Mouse (Mus musculus) G1E (cell line): ENCODE results near the gene Otog. TPM values are rescaled to one million over a fixed set of nuclear protein-coding genes. Genes with fewer than 3 reads are reported as not detected.

Experiments used
- ATAC-seq: 2 replicates; pipeline ENCODE4 v1.8.0; 2016; ENCODE audit warnings: mild to moderate bottlenecking; ENCODE audit not compliant: insufficient number of reproducible peaks, poor library complexity, low FRiP score, severe bottlenecking; ENCODE audit errors: extremely low read depth
- DNase-seq: peaks from one replicate; pipeline ENCODE4 v3.0.0; 2012; ENCODE audit warnings: low spot score
- H3K27me3 ChIP-seq: 2 replicates; pipeline ENCODE4 v1.6.1; 2012; ENCODE audit warnings: mild to moderate bottlenecking, low read length, inconsistent platforms; ENCODE audit not compliant: insufficient read depth
- H3K36me3 ChIP-seq: replicated peaks from 2 replicates; pipeline ENCODE3; 2012; ENCODE audit warnings: mild to moderate bottlenecking, inconsistent platforms
- H3K4me1 ChIP-seq: 2 replicates; pipeline ENCODE4 v1.6.1; 2012; ENCODE audit warnings: low read depth, low read length, inconsistent platforms, mixed read lengths; ENCODE audit not compliant: insufficient read depth
- H3K4me3 ChIP-seq: 2 replicates; pipeline ENCODE4 v1.5.1; 2012; ENCODE audit warnings: low read depth, mild to moderate bottlenecking, inconsistent platforms, low read length, moderate library complexity, mixed read lengths
- H3K9me3 ChIP-seq: replicated peaks from 2 replicates; pipeline ENCODE4 v1.6.1; 2012; ENCODE audit warnings: inconsistent platforms
- CTCF ChIP-seq: IDR thresholded peaks from 2 replicates; pipeline ENCODE4 v1.5.1; 2012; ENCODE audit warnings: low read depth, low read length, inconsistent platforms, mixed read lengths
- GATA1 ChIP-seq: IDR thresholded peaks from 2 replicates; pipeline ENCODE4 v1.6.1; 2012; ENCODE audit warnings: borderline replicate concordance, low read length, inconsistent platforms, mixed read lengths
- GATA2 ChIP-seq: IDR thresholded peaks from 2 replicates; pipeline ENCODE4 v1.6.1; 2012; ENCODE audit warnings: low read depth, low read length, inconsistent platforms, borderline replicate concordance
- POLR2AphosphoS5 ChIP-seq: IDR thresholded peaks from 2 replicates; pipeline ENCODE4 v1.6.1; 2012; ENCODE audit warnings: low read depth, low read length, inconsistent platforms; ENCODE audit not compliant: insufficient replicate concordance
- TAL1 ChIP-seq: conservative IDR thresholded peaks from 2 replicates; pipeline ENCODE4 v1.6.1; 2012; ENCODE audit warnings: low read depth, low read length, inconsistent platforms, mixed read lengths
- polyA plus RNA-seq: library from polyadenylated mRNA; stranded (reverse); fragments of >175 nt; gene quantifications from 2 replicates; pipeline ENCODE4 v1.2.3, GENCODE M21; 2012
- total RNA-seq, 2 experiments: library from RNA; stranded (forward) in 1 of 2; stranded (reverse) in 1 of 2; fragments of 200-1000 nt in 1 of 2; fragments of >200 nt in 1 of 2; fragmentation: Nextera tagmentation in 1 of 2; gene quantifications; 2 replicates each; pipeline ENCODE4 v1.2.3; 2014 to 2017

Gene Otog
- total and polyA plus RNA-seq, 3 experiments, result 0.05 TPM; not detected in 2

DNA sequence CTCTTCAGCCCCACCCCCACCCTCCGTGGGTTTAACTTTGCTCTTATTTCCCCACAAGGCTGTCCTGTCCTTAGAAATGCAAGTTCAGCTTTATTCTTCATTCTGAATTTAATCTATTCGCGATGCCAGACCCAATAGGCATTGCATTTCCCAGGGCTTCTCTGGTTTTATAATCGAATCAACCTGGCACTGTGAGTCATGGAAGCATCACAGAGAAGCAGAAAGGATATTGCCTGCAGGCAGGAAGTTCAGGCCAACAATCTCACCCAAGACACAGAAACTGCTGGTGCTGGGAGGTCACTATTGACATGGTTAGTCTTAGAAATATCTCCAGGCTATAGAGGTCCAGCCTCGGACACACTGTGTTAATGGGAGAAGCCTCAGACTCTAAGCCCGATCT lies 30.5 kb upstream of the Otog start:
- peaks cover 3% of the 10 kb centered on the region; the same call in 1 of the 2 replicates for H3K27me3 ChIP-seq
- ATAC-seq, result no peak
- TF ChIP-seq GATA2 (no peak), CTCF (no peak), TAL1 (no peak)

DNA sequence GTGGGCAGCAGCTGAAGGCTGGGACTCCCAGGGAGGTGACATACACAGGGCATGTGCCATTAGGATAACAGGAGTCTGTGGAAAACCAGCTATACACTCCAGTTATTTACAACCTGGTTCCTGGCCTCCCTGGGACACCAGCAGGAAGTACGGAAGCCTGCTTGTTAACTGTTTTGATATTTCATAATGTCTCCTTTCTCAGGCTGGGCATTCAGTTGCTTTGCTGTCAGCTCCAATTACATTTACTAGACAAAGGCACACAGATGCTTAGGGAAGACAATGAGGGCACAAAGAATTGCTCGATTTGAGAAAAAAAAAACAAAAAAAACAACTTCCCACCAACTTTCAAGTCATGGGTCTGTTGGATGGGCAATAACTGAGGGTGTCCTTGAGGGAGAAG lies 24.3 kb upstream of the Otog start:
- DNase-seq (no peak), ATAC-seq (no peak)
- H3K4me1 ChIP-seq, result peaks cover 3% of the 10 kb centered on the region; the same call in 1 of the 2 replicates
- peaks cover 8% of the 10 kb centered on the region; the same call in 1 of the 2 replicates for H3K27me3 ChIP-seq
- TF ChIP-seq GATA1 (no peak), CTCF (no peak), TAL1 (no peak), GATA2 (no peak), POLR2AphosphoS5 (no peak)
- no peaks in the 10 kb centered on the region for H3K9me3 ChIP-seq
- no peak overlapping the region for H3K4me3 ChIP-seq
- no peaks in the 10 kb centered on the region for H3K36me3 ChIP-seq

More for the DNA sequence above, 30.5 kb upstream of the Otog start:
- Histone ChIP-seq H3K9me3 (no peaks in the 10 kb centered on the region), H3K36me3 (no peaks in the 10 kb centered on the region), H3K4me1 (no peaks in the 10 kb centered on the region), H3K4me3 (no peak overlapping the region)
- no peak for DNase-seq

DNA sequence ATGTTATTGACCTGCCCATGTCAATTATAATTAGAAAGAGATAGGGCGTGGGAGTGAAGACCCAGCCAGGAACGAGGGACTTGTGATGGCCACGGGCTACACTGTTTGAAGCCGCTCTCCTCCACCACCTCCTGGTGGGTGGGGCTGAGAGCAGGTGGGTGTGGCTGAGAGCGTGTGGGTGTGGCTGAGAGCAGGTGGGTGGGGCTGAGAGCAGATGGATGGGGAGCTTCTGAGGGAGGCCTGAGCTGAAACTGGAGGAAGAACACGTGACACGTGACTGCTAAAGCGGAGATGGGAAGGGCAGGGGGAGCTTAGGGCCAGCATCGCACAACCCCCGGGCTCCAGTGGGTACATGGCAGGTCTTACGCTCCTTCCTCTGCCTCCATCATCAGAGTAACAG lies 22.4 kb upstream of the Otog start:
- H3K4me3 ChIP-seq, result no peak overlapping the region
- H3K36me3 ChIP-seq, result no peaks in the 10 kb centered on the region
- no peaks in the 10 kb centered on the region for H3K9me3 ChIP-seq
- TF ChIP-seq CTCF, result no peak
- no peak for TF ChIP-seq GATA2
- TF ChIP-seq TAL1, result no peak
- ATAC-seq (no peak), DNase-seq (no peak)
- peaks cover 3% of the 10 kb centered on the region; the same call in 1 of the 2 replicates for H3K4me1 ChIP-seq
- H3K27me3 ChIP-seq, result peaks cover 10% of the 10 kb centered on the region; the same call in 1 of the 2 replicates

DNA sequence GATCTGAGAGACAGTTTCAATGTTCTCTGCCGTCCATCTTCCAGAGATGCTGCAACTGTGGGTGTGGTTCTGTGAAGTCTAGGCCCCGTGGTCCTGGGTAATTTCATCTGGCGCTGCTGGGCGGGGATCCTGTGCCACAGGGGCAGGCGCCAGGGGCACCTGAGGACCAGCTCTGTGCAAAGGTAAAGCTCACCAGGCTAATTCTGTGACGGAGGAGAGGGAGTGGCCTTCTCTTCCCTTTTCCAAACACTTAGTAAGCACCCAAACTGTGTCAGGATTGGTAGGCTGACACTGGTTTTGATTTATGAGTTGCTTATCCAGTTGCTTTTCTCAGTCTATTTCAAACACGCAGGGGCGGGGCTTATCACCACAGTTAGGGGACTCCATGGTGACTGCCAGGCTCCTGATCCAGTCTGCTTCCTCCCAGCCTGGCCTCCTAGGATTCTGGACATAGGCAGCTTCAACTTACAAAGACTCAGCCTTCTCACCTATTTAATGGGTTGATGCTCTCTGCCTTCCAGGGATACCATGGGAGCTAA lies 20.1 kb upstream of the Otog start:
- TF ChIP-seq GATA1, result no peak
- TF ChIP-seq CTCF, result no peak
- no peak for TF ChIP-seq POLR2AphosphoS5
- no peak for TF ChIP-seq GATA2
- no peak for TF ChIP-seq TAL1
- Histone ChIP-seq H3K9me3 (no peaks in the 10 kb centered on the region), H3K27me3 (peaks cover 12% of the 10 kb centered on the region; the same call in 1 of the 2 replicates), H3K4me1 (peaks cover 3% of the 10 kb centered on the region; the same call in 1 of the 2 replicates), H3K4me3 (no peak overlapping the region), H3K36me3 (no peaks in the 10 kb centered on the region)
- ATAC-seq, result no peak
- no peak for DNase-seq

DNA sequence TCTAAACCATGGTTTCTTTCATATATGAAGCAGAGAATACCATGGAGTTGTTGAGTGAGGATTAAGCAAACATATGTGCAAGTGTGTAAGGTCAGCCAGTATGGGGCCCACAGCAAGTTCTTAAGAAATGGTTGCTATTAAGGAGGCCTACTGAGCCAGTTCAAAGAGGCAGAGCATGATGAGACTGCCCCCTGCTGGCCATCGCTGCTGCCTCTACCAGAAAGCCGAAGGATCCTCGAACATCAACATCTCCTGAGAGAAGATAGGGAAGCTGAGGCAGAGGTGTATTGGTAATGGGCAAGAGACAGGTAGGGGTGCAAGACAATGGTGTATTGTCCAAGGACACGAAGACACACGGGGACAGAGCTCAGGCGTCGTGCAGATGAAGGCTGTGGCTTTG lies 14.5 kb upstream of the Otog start:
- DNase-seq, result peak; percentile 37
- Histone ChIP-seq H3K27me3 (peaks cover 10% of the 10 kb centered on the region; the same call in 1 of the 2 replicates), H3K4me3 (no peak overlapping the region), H3K36me3 (no peaks in the 10 kb centered on the region), H3K9me3 (no peaks in the 10 kb centered on the region), H3K4me1 (no peaks in the 10 kb centered on the region)
- TF ChIP-seq GATA2, result no peak
- no peak for TF ChIP-seq TAL1
- TF ChIP-seq CTCF, result peak; percentile 62; the same call in 1 of the 2 replicates
- TF ChIP-seq GATA1, result no peak
- no peak for ATAC-seq

DNA sequence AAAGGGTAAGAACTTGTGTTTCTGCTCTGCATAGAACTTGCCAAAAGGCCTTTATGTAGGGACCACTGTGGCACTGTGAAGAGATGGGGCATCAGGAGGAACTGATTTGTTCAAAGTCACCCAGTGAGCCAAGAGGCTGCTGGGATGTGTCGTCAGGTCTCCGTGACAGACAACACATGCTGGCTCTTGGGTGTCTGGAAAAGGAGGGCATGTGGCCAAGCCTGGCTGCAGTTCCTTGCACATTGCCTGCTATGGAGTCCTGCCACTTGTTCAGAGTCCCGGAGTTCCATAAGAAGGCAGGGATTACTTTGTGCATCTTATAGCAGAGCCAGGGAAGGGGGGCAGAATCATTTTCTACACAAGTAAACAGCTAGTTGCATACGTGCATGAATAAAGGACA lies 13.9 kb upstream of the Otog start:
- Histone ChIP-seq H3K9me3 (no peaks in the 10 kb centered on the region), H3K4me3 (no peak overlapping the region), H3K36me3 (no peaks in the 10 kb centered on the region), H3K27me3 (peaks cover 6% of the 10 kb centered on the region; the same call in 1 of the 2 replicates), H3K4me1 (no peaks in the 10 kb centered on the region)
- TF ChIP-seq TAL1 (no peak), GATA1 (no peak), GATA2 (no peak), POLR2AphosphoS5 (no peak), CTCF (no peak)
- no peak for ATAC-seq
- DNase-seq, result no peak

DNA sequence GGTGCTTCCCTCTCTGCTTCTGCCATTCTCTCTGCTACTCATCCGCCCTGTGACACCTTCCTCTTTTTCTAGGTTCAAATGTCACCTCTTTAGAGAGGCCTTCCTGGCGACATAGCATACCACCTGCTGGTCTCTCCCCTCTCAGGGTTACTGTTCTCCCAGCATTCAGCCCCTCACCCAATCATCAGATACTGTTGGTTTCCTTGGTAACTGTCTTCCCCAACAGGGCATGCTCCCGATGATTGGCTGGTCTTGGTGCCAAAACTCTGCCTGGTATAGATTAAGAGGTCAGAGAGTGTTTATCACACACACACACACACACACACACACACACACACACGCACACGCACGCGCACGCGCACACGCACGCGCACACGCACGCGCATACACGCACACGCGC lies 4.8 kb upstream of the Otog start:
- no peak overlapping the region for H3K4me3 ChIP-seq
- DNase-seq, result no peak
- peaks cover 10% of the 10 kb centered on the region for H3K27me3 ChIP-seq
- no peaks in the 10 kb centered on the region for H3K4me1 ChIP-seq
- no peaks in the 10 kb centered on the region for H3K36me3 ChIP-seq
- TF ChIP-seq GATA2 (no peak), GATA1 (no peak), TAL1 (no peak), CTCF (no peak), POLR2AphosphoS5 (no peak)
- ATAC-seq, result no peak
- no peaks in the 10 kb centered on the region for H3K9me3 ChIP-seq
